Mouse (Mus musculus): Measurements from ENCODE around the gene Cntn5. TPM values are rescaled to one million over a fixed set of nuclear protein-coding genes. Genes with fewer than 3 reads are reported as not detected.

The Cntn5 gene
- polyA plus RNA-seq, 1 experiment, result not detected

DNA sequence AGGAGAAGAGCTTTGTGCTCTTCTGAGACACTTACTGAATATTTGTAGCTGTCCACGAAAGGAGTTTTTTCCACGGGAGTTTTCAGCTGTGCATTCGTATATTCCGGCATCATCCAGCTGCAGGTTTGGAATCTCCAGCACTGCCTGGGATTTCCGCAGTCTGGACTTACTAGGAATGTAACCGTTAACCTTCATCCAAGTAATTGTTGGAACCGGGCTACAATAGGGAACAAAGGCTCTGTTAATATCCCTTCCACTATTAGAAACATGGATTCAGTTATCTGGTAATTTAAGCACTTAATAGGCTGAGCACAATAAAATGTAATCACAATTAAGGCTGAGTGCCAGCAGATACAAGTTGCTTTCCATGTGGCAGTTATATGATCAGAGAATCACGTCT, 920.5 kb downstream of the Cntn5 start:
- Histone ChIP-seq H3K4me3 (ENCODE audit: extremely low read depth, insufficient read depth, insufficient read length) (no peak overlapping the region), H3K36me3 (ENCODE audit: control insufficient read depth, insufficient read depth, low read length) (no peaks in the 10 kb centered on the region), H3K27me3 (ENCODE audit: control insufficient read depth, insufficient read depth, low read length) (no peaks in the 10 kb centered on the region), H3K27ac (ENCODE audit: insufficient read depth, low read length) (no peak overlapping the region), H3K4me1 (ENCODE audit: control insufficient read depth, insufficient read depth, insufficient read length) (no peaks in the 10 kb centered on the region)
- no peak for TF ChIP-seq POLR2A (IDR thresholded peaks at IDR 0.05; ENCODE audit: low read depth, low read length)
- TF ChIP-seq CTCF (IDR thresholded peaks at IDR 0.05; ENCODE audit: extremely low read depth, insufficient read depth, insufficient read length, insufficient replicate concordance), result no peak
- 85% methylated on average over 8 of the region's 8 CpGs for WGBS
- no peak for DNase-seq (ENCODE audit: low read depth in 1 of 2, low spot score in 2 of 2)

GRCm38 (mm10) chr9:9983220-9983619, 921.4 kb downstream of the Cntn5 start:
- Histone ChIP-seq H3K36me3 (ENCODE audit: control insufficient read depth, insufficient read depth, low read length) (no peaks in the 10 kb centered on the region), H3K4me3 (ENCODE audit: extremely low read depth, insufficient read depth, insufficient read length) (no peak overlapping the region), H3K4me1 (ENCODE audit: control insufficient read depth, insufficient read depth, insufficient read length) (no peaks in the 10 kb centered on the region), H3K27ac (ENCODE audit: insufficient read depth, low read length) (no peak overlapping the region), H3K27me3 (ENCODE audit: control insufficient read depth, insufficient read depth, low read length) (no peaks in the 10 kb centered on the region)
- TF ChIP-seq POLR2A (IDR thresholded peaks at IDR 0.05; ENCODE audit: low read depth, low read length) (no peak), CTCF (IDR thresholded peaks at IDR 0.05; ENCODE audit: extremely low read depth, insufficient read depth, insufficient read length, insufficient replicate concordance) (no peak)
- whole genome bisulfite sequencing, result 67% methylated on average over 2 of the region's 2 CpGs
- no peak for DNase-seq (ENCODE audit: low read depth in 1 of 2, low spot score in 2 of 2)

DNA sequence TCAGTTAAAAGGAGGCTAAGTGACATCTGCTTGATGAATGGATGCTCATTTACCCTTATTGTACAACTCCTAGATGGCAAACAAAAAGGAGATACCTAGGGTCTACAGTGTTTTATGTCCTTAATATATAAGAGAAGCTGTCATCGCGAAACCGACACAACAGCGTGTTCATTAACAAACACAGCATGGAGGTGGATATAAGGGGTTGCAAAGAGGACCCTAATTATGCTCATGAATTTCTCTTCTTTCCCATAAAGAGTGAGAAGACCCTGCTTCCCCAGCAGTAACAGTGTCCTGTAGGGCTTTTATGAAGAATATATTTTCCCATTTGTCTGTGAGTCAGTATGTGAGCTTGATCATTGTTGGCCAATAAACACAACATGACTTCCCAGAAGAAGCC, 939.2 kb downstream of the Cntn5 start:
- TF ChIP-seq CTCF (IDR thresholded peaks at IDR 0.05; ENCODE audit: extremely low read depth, insufficient read depth, insufficient read length, insufficient replicate concordance), result no peak
- TF ChIP-seq POLR2A (IDR thresholded peaks at IDR 0.05; ENCODE audit: low read depth, low read length), result no peak
- Histone ChIP-seq H3K36me3 (ENCODE audit: control insufficient read depth, insufficient read depth, low read length) (no peaks in the 10 kb centered on the region), H3K4me1 (ENCODE audit: control insufficient read depth, insufficient read depth, insufficient read length) (no peaks in the 10 kb centered on the region), H3K4me3 (ENCODE audit: extremely low read depth, insufficient read depth, insufficient read length) (no peak overlapping the region), H3K27me3 (ENCODE audit: control insufficient read depth, insufficient read depth, low read length) (no peaks in the 10 kb centered on the region), H3K27ac (ENCODE audit: insufficient read depth, low read length) (no peak overlapping the region)
- no peak for DNase-seq (ENCODE audit: low read depth in 1 of 2, low spot score in 2 of 2)
- WGBS, result 92% methylated on average over 4 of the region's 4 CpGs

GRCm38 (mm10) chr9:9960610-9961172, 943.9 kb downstream of the Cntn5 start:
- H3K27ac ChIP-seq (ENCODE audit: insufficient read depth, low read length), result no peak overlapping the region
- no peak overlapping the region for H3K4me3 ChIP-seq (ENCODE audit: extremely low read depth, insufficient read depth, insufficient read length)
- H3K27me3 ChIP-seq (ENCODE audit: control insufficient read depth, insufficient read depth, low read length), result no peaks in the 10 kb centered on the region
- H3K4me1 ChIP-seq (ENCODE audit: control insufficient read depth, insufficient read depth, insufficient read length), result no peaks in the 10 kb centered on the region
- no peak for TF ChIP-seq POLR2A (IDR thresholded peaks at IDR 0.05; ENCODE audit: low read depth, low read length)
- no peak for TF ChIP-seq CTCF (IDR thresholded peaks at IDR 0.05; ENCODE audit: extremely low read depth, insufficient read depth, insufficient read length, insufficient replicate concordance)
- DNase-seq (ENCODE audit: low read depth in 1 of 2, low spot score in 2 of 2), result no peak
- H3K36me3 ChIP-seq (ENCODE audit: control insufficient read depth, insufficient read depth, low read length), result no peaks in the 10 kb centered on the region

DNA sequence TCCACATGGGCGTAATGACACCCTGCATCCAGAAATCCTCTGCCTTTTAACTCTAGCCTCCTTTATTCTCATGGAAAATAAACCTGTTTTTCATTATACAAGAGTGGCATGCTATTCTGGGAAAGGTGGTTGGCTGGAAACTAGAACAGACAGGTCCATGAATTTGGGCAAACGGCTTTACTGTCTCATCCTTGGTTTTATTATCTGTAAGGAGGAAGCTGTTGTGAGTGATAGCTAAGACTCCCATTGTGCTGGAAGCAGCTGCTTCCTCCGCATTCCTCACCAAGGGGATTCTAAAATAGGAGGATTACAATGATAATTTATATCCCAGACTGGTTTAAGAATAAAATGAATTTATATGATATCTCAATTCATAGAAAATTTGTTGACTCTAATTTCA, 955.2 kb downstream of the Cntn5 start:
- TF ChIP-seq CTCF (IDR thresholded peaks at IDR 0.05; ENCODE audit: extremely low read depth, insufficient read depth, insufficient read length, insufficient replicate concordance) (no peak), POLR2A (IDR thresholded peaks at IDR 0.05; ENCODE audit: low read depth, low read length) (no peak)
- 53% methylated on average over 3 of the region's 3 CpGs for WGBS
- no peak for DNase-seq (ENCODE audit: low read depth in 1 of 2, low spot score in 2 of 2)
- H3K27me3 ChIP-seq (ENCODE audit: control insufficient read depth, insufficient read depth, low read length), result no peaks in the 10 kb centered on the region
- no peaks in the 10 kb centered on the region for H3K4me1 ChIP-seq (ENCODE audit: control insufficient read depth, insufficient read depth, insufficient read length)
- H3K36me3 ChIP-seq (ENCODE audit: control insufficient read depth, insufficient read depth, low read length), result no peaks in the 10 kb centered on the region
- H3K27ac ChIP-seq (ENCODE audit: insufficient read depth, low read length), result no peak overlapping the region
- no peak overlapping the region for H3K4me3 ChIP-seq (ENCODE audit: extremely low read depth, insufficient read depth, insufficient read length)

GRCm38 (mm10) chr9:9944872-9945271, 959.7 kb downstream of the Cntn5 start:
- H3K4me3 ChIP-seq (ENCODE audit: extremely low read depth, insufficient read depth, insufficient read length), result no peak overlapping the region
- no peaks in the 10 kb centered on the region for H3K36me3 ChIP-seq (ENCODE audit: control insufficient read depth, insufficient read depth, low read length)
- TF ChIP-seq POLR2A (IDR thresholded peaks at IDR 0.05; ENCODE audit: low read depth, low read length), result no peak
- no peak for TF ChIP-seq CTCF (IDR thresholded peaks at IDR 0.05; ENCODE audit: extremely low read depth, insufficient read depth, insufficient read length, insufficient replicate concordance)
- no peak for DNase-seq (ENCODE audit: low read depth in 1 of 2, low spot score in 2 of 2)
- no peaks in the 10 kb centered on the region for H3K4me1 ChIP-seq (ENCODE audit: control insufficient read depth, insufficient read depth, insufficient read length)
- H3K27ac ChIP-seq (ENCODE audit: insufficient read depth, low read length), result no peak overlapping the region
- 64% methylated on average over 1 of the region's 1 CpGs for WGBS
- H3K27me3 ChIP-seq (ENCODE audit: control insufficient read depth, insufficient read depth, low read length), result no peaks in the 10 kb centered on the region

DNA sequence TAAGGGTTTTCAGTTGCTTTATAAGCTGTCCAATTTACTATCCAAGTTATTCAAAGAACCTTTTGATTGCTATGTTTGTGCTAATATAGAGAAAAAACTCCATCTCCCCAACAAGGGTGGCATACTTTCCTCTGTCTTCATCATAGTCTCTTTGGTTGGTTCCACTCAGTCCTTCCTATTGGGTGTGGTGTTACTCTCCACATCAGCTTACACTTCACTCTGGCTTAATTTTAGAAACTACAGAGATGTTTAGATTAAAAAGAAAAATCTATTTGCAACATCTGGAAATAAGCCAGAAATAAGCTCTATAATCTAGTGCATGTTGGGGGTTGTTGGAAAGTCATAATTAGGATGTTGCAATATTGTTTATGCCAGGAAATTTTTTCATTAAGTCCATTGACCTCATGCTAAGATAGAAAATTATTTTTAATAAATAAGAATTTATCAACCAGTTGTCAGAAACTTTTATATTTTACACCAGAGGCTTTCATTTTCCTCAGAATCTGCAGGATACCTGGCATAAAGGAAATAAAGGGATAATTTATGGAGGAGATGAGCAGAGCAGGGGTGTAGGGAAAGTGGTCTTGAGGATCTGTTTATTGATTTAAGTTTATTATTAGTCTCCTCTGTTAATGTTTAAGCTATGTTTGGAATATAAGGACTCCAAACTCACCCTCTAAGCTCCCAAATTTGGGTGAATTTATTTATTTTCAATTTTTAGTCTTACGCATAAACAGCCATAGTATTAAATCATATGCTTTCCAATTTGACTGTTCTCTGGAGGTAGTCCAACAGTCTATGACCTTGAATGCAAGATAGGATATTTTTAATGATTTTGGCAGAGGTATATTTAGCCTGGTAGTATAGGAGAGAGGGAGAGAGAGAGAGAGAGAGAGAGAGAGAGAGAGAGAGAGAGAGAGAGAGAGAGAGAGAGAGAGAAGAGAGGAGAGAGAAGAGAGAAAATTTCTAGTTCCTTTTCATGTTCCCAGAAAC, 966.8 kb downstream of the Cntn5 start:
- H3K4me1 ChIP-seq (ENCODE audit: control insufficient read depth, insufficient read depth, insufficient read length), result no peaks in the 10 kb centered on the region
- H3K27ac ChIP-seq (ENCODE audit: insufficient read depth, low read length), result no peak overlapping the region
- no peak for DNase-seq (ENCODE audit: low read depth in 1 of 2, low spot score in 2 of 2)
- H3K4me3 ChIP-seq (ENCODE audit: extremely low read depth, insufficient read depth, insufficient read length), result no peak overlapping the region
- TF ChIP-seq CTCF (IDR thresholded peaks at IDR 0.05; ENCODE audit: extremely low read depth, insufficient read depth, insufficient read length, insufficient replicate concordance), result no peak
- TF ChIP-seq POLR2A (IDR thresholded peaks at IDR 0.05; ENCODE audit: low read depth, low read length), result no peak
- 93% methylated on average over 1 of the region's 1 CpGs for WGBS
- no peaks in the 10 kb centered on the region for H3K36me3 ChIP-seq (ENCODE audit: control insufficient read depth, insufficient read depth, low read length)
- no peaks in the 10 kb centered on the region for H3K27me3 ChIP-seq (ENCODE audit: control insufficient read depth, insufficient read depth, low read length)

Measured in spleen, adult 2 months (tissue).